Mouse (Mus musculus) kidney, adult 9 months (tissue): ENCODE measurements around the gene Zbtb18.

Experiments used
- DNase-seq: peaks from one replicate; pipeline ENCODE4 v3.0.0; 2022

The Zbtb18 gene

GRCm38 (mm10) chr1:177442196-177442808 lies at the start of gene Zbtb18:
Gene Zbtb18, plus strand, starts transcription at chr1:177442351.
- no peak for DNase-seq

DNA sequence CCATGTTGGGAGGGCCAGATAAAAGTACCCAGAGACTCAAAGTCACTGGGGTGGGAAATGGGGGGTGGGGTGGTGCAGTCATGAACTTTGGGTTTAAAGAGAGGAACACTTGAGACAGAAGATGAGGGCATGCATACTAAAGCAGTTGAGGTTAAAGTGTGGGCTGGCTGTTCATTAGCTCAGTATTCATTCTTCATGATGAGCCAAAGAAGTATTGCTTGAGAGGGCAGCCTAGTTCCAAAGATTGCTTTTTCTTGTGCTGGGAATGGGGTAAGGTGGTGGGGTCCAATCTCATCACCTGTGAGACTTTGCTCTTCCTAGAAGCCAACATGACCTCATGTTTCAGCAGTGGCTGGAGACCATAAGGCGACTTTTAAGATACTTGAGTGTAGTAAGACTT lies 44.7 kb upstream of the Zbtb18 start:
- peak; percentile 83 for DNase-seq

GRCm38 (mm10) chr1:177405170-177405569 lies 37.0 kb upstream of the Zbtb18 start:
- no peak for DNase-seq

DNA sequence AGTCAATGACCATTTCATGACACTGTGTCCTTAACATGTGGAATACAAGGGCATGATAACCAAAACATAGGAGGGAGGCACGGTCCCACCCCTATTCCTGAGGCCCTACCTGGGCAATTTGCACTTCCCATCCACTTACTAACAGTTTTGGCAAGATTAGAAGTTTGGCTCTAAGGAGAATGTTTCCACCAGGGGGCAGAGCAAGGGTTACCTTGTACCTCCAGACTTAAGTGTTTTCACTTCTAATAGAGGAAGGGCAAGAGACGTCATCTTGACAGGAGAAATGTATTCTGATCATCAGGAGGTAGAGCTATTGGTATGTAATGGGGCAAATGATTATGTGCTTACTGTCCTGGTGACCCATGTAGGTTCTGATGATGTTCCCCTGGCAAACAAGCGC lies 33.5 kb upstream of the Zbtb18 start:
- DNase-seq = peak; percentile 75

- no peak for DNase-seq
Measured at GRCm38 (mm10) chr1:177410769-177411348, 31.3 kb upstream of the Zbtb18 start.

DNA sequence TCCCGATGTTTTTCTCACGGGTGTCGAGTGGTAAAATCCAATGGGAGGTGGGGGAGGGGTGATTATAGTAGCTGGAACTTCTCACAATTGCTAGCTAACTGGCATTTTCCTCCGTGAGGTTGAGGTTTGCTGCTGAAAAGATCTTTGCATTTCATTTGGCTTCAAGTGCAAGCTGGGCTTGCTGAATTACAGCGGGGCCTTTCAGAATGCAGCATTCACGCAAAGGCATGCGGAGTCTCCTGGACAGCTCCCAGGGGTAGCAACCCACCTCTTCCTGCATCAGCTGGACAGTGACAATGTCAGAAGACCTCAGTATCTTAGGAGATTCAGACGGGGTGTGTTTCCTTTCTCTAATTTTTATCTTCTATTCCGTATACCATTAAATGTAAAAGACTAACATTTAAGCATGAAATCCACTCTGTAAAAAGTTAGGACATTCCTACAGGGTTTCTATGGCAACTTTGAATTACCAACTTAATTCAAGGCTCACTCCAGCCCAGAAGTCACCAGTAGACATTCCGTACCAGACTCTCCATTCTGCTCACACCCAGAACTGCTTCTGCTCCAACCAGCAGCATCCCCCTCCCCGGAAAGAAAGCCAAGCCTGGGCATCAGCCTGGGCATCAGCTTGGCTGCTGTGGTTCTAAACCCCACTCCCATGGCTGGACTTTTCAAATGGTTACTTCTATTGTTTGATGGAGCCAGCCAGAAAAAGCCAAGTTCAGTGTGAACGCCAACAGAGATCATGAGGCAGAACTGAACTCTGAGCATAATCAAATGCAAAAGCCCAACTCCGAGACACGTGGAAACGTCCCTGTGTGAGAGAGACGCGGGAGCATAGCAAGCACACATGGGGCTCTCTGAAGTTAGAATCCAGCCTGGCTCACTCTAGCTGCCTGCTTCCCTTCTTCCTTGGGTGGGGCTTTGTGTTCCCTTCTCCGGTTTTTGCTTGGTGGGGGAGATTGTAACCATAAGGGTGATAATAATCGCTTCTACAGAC lies 30.5 kb upstream of the Zbtb18 start:
- DNase-seq = no peak

DNA sequence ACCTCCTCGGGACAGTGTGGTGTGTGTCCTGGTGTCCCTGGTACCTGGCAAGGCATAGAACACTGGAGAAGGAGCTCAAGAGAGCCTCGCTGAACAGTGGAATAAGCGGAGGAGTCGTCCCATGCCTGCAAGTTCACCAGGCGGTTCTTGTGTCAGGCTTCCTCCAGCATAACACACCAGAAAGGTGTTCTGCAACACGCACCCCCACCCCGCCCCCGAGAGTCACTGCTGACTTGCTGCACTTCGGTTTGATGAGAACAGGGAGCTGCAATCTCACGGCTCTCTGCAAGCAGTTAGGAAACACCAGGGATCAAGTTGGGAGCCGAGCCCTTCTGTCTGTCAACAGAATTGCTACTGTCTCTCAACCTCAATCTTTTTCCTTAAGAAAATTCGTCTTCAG lies 22.8 kb upstream of the Zbtb18 start:
- DNase-seq = no peak

DNA sequence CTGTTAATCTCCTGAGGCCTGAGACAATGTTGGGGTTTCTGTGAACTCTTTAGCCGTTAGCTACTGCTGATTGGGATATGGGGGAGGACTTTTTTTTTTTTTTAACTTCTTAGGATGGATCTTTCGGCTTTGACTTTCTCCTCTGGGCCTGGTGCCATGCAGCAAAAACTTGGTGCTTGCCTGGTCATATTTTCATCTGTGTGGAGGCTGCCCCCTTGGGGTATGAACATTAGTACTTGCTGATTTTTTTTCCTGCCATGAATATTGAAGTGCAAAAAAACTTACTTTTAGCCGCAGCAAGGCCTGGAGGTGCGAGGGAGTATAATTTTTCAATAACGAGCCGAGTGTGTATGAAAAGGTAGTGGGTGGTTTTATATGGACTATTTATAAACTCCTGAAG lies 22.0 kb upstream of the Zbtb18 start:
- no peak for DNase-seq

GRCm38 (mm10) chr1:177427862-177428261 lies 14.3 kb upstream of the Zbtb18 start:
- no peak for DNase-seq

DNA sequence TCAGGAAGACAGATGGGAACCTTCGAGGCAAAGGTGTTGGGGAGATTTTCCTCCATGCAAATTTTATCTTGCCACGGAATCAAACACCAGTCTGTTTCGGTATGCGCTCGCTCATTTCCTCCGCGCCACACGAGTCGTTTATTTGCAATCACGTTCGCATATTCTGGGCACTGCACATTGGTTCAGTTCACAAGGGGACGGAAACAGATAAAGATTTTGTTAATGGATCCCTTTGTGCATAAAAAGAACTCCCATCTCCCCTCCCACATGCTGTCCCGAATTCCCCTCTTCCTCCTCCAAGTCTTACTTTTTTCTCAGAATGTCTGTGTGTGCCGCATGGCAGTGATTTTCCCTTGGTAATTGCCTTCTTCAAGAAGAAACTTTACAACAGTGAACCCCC lies 13.8 kb upstream of the Zbtb18 start:
- DNase-seq = no peak

GRCm38 (mm10) chr1:177429067-177429466 lies 13.1 kb upstream of the Zbtb18 start:
- DNase-seq = no peak

DNA sequence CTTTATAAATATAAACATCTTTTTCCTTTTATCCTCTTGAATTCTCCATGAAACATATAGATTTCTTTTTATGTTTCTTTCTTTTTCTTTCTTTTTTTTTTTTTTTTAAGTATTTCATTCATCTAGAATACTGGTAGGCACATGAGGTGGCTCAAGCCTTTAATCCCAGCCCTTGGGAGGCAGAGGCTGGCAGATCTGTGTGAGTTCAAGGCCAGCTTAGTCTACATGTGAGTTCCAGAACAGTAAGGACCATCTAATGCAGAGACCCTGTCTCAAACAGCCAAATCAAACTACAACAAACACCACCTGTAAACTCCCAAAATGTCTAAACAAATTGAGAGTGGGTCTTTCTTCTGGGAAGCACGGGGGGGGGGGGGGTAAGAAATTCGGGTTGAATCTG lies 1.7 kb upstream of the Zbtb18 start:
- DNase-seq = no peak

DNA sequence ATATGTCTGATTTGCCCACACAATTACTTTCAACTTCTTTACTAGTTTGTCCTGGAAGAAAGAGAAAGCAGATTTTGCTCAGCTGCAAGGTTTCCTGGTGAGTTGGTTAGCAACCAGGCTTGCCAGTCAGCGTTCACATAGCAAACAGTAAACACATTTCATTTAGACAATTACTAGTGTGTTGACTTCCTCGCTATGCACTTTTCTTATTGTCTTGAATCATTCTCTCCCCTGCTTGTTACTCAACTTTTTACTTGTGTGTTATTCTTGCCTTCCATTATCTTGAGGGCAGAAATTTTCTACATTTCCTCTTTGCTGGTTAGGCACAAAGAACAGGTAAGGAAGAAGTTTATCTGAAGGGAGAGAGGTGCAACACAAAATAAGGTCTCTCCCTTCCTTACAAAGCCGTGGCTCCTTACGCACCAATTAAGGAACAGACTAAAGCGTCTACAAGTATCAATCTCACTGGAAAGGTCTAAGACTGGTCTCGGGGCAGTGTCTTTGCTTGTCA lies 1.1 kb upstream of the Zbtb18 start:
- DNase-seq = no peak

- DNase-seq = peak; percentile 98
Measured at GRCm38 (mm10) chr1:177441492-177442195, 507 bp upstream of the Zbtb18 start.

DNA sequence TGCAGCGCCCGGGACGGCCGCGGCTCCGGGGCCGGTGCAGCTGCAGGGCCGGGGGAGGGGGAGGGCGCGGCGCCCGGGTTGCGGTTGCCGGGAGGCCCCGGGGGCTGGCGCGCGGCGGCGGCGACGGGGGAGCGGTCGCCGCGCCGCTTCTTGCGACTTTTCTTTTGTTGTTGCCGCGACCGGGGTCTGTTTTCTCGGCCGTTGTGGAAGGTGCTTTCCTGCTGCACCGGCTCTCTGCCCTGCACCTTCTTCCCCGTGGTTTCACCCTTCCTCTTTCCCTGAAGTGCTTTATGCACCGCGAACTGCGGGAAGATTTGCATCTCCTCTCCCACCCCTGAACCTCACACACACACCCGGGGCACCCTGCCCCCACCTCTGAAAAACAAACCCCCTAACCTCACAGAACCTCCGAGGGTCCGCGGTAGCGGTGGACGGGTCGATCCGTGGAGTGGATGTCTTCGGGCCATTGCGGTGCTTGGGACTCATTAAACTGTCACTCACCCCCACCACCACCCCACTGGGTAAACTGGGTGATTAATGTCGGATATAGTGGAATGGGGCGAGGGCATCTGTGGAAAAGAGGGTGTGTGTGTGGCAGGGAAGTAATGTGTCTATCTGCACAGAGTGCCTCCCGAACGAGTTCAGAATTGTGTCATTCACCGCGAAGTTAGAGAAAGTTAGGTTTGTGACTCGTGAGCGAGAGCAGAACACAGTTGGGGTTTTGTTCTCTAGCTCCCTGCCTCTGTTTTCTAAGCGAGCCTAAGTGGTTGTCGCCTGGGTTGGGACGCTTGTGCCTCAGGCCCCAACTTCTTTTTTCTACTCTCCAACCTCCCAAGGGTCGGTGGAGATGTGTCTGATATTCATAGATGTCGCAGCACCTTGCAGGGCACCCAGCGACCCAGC lies 921 bp downstream of the Zbtb18 start:
- DNase-seq = peak; percentile 33

GRCm38 (mm10) chr1:177443724-177444482 lies 1.8 kb downstream of the Zbtb18 start:
- DNase-seq = no peak

DNA sequence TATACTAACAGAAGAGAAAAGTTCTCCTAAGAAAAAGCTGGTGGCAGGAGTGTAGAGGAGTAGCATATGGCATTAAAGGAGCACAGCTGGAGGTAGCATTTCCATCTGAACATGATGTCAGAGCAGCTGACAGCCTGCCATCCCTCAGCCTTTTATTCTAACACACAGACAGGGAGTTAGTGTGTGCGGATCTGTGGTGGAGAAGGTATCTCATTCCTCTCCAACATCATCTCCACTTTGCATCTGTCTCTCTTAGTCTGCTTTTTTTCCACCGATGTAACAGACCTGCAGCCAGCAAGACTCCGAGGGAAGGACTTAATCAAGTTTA lies 2.3 kb downstream of the Zbtb18 start:
- DNase-seq = no peak

DNA sequence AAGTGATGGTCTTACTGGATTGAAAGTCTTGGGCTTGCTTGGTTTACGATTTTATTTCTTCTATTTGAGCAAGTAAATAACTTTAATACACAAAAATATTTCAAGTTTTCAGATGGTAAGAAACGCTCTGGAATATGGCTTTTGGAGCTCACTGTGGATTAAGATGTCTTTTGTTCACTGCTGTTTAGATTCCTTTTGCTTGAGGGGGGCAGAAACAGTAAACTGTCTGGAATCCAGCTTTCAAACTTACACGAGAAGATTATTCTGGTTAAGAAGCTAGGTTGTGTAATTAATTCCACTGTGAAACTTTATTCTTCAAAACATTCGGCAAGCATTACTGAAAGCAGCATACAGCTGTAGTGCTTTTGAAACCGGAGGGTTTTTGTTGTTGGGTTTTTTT lies 2.8 kb downstream of the Zbtb18 start:
- DNase-seq = no peak

- no peak for DNase-seq
Measured at GRCm38 (mm10) chr1:177445461-177446130, 3.4 kb downstream of the Zbtb18 start.

DNA sequence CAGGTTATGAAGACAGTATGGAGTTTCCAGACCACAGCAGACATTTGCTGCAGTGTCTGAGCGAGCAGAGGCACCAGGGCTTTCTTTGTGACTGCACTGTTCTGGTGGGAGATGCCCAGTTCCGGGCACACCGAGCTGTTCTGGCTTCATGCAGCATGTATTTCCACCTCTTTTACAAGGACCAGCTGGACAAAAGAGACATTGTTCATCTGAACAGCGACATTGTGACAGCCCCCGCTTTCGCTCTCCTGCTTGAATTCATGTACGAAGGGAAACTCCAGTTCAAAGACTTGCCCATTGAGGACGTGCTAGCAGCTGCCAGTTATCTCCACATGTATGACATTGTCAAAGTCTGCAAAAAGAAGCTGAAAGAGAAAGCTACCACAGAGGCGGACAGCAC lies 4.9 kb downstream of the Zbtb18 start:
- DNase-seq = no peak
